24 mouse cellular contexts compared by ENCODE assay signal in genomic region chr5:49306796-49307195, GRCm38 (mm10).
DNase-seq lines count a peak whose midpoint lies in the region; ATAC-seq and TF ChIP-seq lines count a peak whose summit lies in the region.
"Had no signal": no experiment of that assay in that cellular context is flagged by ENCODE, and none has a peak within 500 bp of the region (broad histone marks: within the 10 kb centered on the region; RNA-seq: fewer than 3 reads in every experiment).

No protein-coding gene starts in this region.

- H3K4me3 ChIP-seq in forebrain, embryonic 13.5 days = no peak overlapping the region
- no peak overlapping the region for H3K4me3 ChIP-seq in forebrain, embryonic 10.5 days
- no peak overlapping the region for H3K4me3 ChIP-seq in layer of hippocampus, adult 2 months
- H3K4me3 ChIP-seq in midbrain, embryonic 15.5 days = no peak overlapping the region
- H3K4me3 ChIP-seq: embryonic facial prominence, embryonic 10.5 days; heart, embryonic 12.5 days; hindbrain, embryonic 10.5 days; limb, embryonic 13.5 days; midbrain, embryonic 12.5 days had no signal

- H3K9ac ChIP-seq in forebrain, embryonic 13.5 days = no peak overlapping the region
- H3K9ac ChIP-seq in midbrain, embryonic 15.5 days = no peak overlapping the region
- H3K9ac ChIP-seq: heart, embryonic 12.5 days; limb, embryonic 13.5 days; liver, embryonic 14.5 days; lung, embryonic 14.5 days; midbrain, embryonic 12.5 days had no signal

- H3K9me3 ChIP-seq in forebrain, embryonic 13.5 days (replicated peaks) = no peaks in the 10 kb centered on the region
- no peaks in the 10 kb centered on the region for H3K9me3 ChIP-seq in forebrain, embryonic 10.5 days
- H3K9me3 ChIP-seq in midbrain, embryonic 15.5 days = no peaks in the 10 kb centered on the region
- H3K9me3 ChIP-seq: embryonic facial prominence, embryonic 10.5 days; heart, embryonic 12.5 days; hindbrain, embryonic 10.5 days; limb, embryonic 13.5 days; midbrain, embryonic 12.5 days had no signal

- H3K27me3 ChIP-seq in forebrain, embryonic 13.5 days = no peaks in the 10 kb centered on the region
- H3K27me3 ChIP-seq in forebrain, embryonic 10.5 days (ENCODE audit: poor library complexity, severe bottlenecking) = no peaks in the 10 kb centered on the region
- no peaks in the 10 kb centered on the region for H3K27me3 ChIP-seq in midbrain, embryonic 15.5 days (replicated peaks)
- H3K27me3 ChIP-seq: heart, embryonic 12.5 days; limb, embryonic 13.5 days; midbrain, embryonic 12.5 days had no signal

- no peak overlapping the region for H3K27ac ChIP-seq in forebrain, embryonic 13.5 days
- H3K27ac ChIP-seq in forebrain, embryonic 10.5 days = no peak overlapping the region
- H3K27ac ChIP-seq in layer of hippocampus, adult 2 months = no peak overlapping the region
- no peak overlapping the region for H3K27ac ChIP-seq in midbrain, embryonic 15.5 days
- H3K27ac ChIP-seq: embryonic facial prominence, embryonic 10.5 days; hindbrain, embryonic 10.5 days; kidney, postnatal 0 days; limb, embryonic 13.5 days; liver, embryonic 14.5 days; midbrain, embryonic 12.5 days had no signal

- no peak overlapping the region for H3K4me2 ChIP-seq in forebrain, embryonic 13.5 days
- no peak overlapping the region for H3K4me2 ChIP-seq in midbrain, embryonic 15.5 days
- H3K4me2 ChIP-seq: heart, embryonic 12.5 days; limb, embryonic 13.5 days; lung, embryonic 14.5 days; midbrain, embryonic 12.5 days had no signal

- no peak for DNase-seq in forebrain, embryonic 10.5 days (ENCODE audit: extremely low spot score, low spot score)
- DNase-seq in layer of hippocampus, adult 2 months (ENCODE audit: low spot score in 2 of 2) = no peak
- DNase-seq in layer of hippocampus, postnatal 36 days = no peak
- peak; percentile 51 to 67 for DNase-seq in cerebellum, adult 18-20 months
- peak; percentile 46 to 71 for DNase-seq in cerebellum, postnatal 14 days
- DNase-seq in urinary bladder, postnatal 36 days (ENCODE audit: low spot score in 2 of 2) = no peak
- DNase-seq: adrenal gland, postnatal 14 days; gastrocnemius, postnatal 25 days; heart, adult 18-20 months; heart, postnatal 10 days; kidney, adult 18-20 months; lung, embryonic 14.5 days; thymus, postnatal 25 days had no signal

- no peaks in the 10 kb centered on the region for H3K4me1 ChIP-seq in forebrain, embryonic 13.5 days
- H3K4me1 ChIP-seq in forebrain, embryonic 10.5 days = no peaks in the 10 kb centered on the region
- no peaks in the 10 kb centered on the region for H3K4me1 ChIP-seq in midbrain, embryonic 15.5 days
- H3K4me1 ChIP-seq: embryonic facial prominence, embryonic 10.5 days; heart, embryonic 12.5 days; hindbrain, embryonic 10.5 days; limb, embryonic 13.5 days; midbrain, embryonic 12.5 days had no signal

- 0 out of 2 replicates have a peak, but pooled peaks have one; percentile 33 for ATAC-seq in forebrain, embryonic 13.5 days
- ATAC-seq in midbrain, embryonic 15.5 days (replicated peaks) = no peak
- ATAC-seq: CD4-positive, CD25-positive, alpha-beta regulatory T cell, adult 4 months; inflammation-experienced regulatory T-cells, adult 6 months had no signal

- TF ChIP-seq CTCF in layer of hippocampus, adult 2 months (conservative IDR thresholded peaks at IDR 0.05) = 0 out of 2 replicates have a peak, but pooled peaks have one; percentile 3

- 64% methylated on average over 1 of the region's 1 CpGs for WGBS in forebrain, embryonic 13.5 days
- 91% methylated on average over 1 of the region's 1 CpGs for WGBS in forebrain, embryonic 10.5 days
- WGBS in midbrain, embryonic 15.5 days = 75% methylated on average over 1 of the region's 1 CpGs

- H3K36me3 ChIP-seq in forebrain, embryonic 13.5 days (ENCODE audit: poor library complexity, severe bottlenecking) = no peaks in the 10 kb centered on the region
- no peaks in the 10 kb centered on the region for H3K36me3 ChIP-seq in forebrain, embryonic 10.5 days (replicated peaks)
- no peaks in the 10 kb centered on the region for H3K36me3 ChIP-seq in midbrain, embryonic 15.5 days (replicated peaks)
- H3K36me3 ChIP-seq: embryonic facial prominence, embryonic 10.5 days; heart, embryonic 12.5 days; hindbrain, embryonic 10.5 days; limb, embryonic 13.5 days; midbrain, embryonic 12.5 days had no signal

Comparison
In these comparisons a context has a peak if more than half of its experiments do, and no peak if none do; other contexts are left out.
1. DNase-seq: peak in cerebellum, adult 18-20 months (2 of 2) and cerebellum, postnatal 14 days (2 of 2); none in forebrain, embryonic 10.5 days (single experiment), layer of hippocampus, adult 2 months (0 of 2), layer of hippocampus, postnatal 36 days (0 of 2) and urinary bladder, postnatal 36 days (0 of 2).